Mouse (Mus musculus) midbrain, embryonic 16.5 days (tissue): ENCODE measurements around the gene Trim27. TPM values are rescaled to one million over a fixed set of nuclear protein-coding genes. Genes with fewer than 3 reads are reported as not detected.
A peak's percentile ranks its signal among the peaks of the same experiment; 100 is the strongest.

Experiments used
- ATAC-seq: fragments of 200-750 bp; cut with Nextera tagmentation; 2 replicates; pipeline ENCODE4 v1.8.0; 2017; ENCODE audit warnings: moderate TSS enrichment
- H3K27ac ChIP-seq: fragments of 300-500 bp; sonication (generic); 2 replicates; pipeline ENCODE4 v1.5.1; 2014; ENCODE audit warnings: mild to moderate bottlenecking, low read length, mixed read lengths
- H3K27me3 ChIP-seq: fragments of 300-500 bp; sonication (generic); 2 replicates; pipeline ENCODE4 v1.6.1; 2014; ENCODE audit warnings: low read depth, low read length, mixed read lengths; ENCODE audit not compliant: control insufficient read depth, insufficient read depth
- H3K36me3 ChIP-seq: fragments of 300-500 bp; sonication (generic); 2 replicates; pipeline ENCODE4 v1.6.1; 2014; ENCODE audit warnings: mild to moderate bottlenecking, low read length, moderate library complexity, mixed read lengths; ENCODE audit not compliant: control insufficient read depth, insufficient read depth
- H3K4me1 ChIP-seq: fragments of 300-500 bp; sonication (generic); 2 replicates; pipeline ENCODE4 v1.6.1; 2014; ENCODE audit warnings: mild to moderate bottlenecking, low read length, mixed read lengths; ENCODE audit not compliant: control insufficient read depth, insufficient read depth
- H3K4me2 ChIP-seq: fragments of 300-500 bp; sonication (generic); 2 replicates; pipeline ENCODE4 v1.6.1; 2014; ENCODE audit warnings: mild to moderate bottlenecking, low read length, mixed read lengths
- H3K4me3 ChIP-seq: fragments of 300-500 bp; sonication (generic); 2 replicates; pipeline ENCODE4 v1.5.1; 2014; ENCODE audit warnings: low read depth, mild to moderate bottlenecking, low read length, moderate library complexity, mixed read lengths
- H3K9ac ChIP-seq: fragments of 300-500 bp; sonication (generic); 2 replicates; pipeline ENCODE4 v1.6.1; 2014; ENCODE audit warnings: low read depth, low read length, mixed read lengths
- H3K9me3 ChIP-seq: fragments of 300-500 bp; sonication (generic); replicated peaks from 2 replicates; pipeline ENCODE4 v1.6.1; 2014; ENCODE audit warnings: mild to moderate bottlenecking, low read length, mixed read lengths; ENCODE audit not compliant: control insufficient read depth, poor library complexity, severe bottlenecking
- WGBS: fragments of 180-500 bp; shearing (Covaris S2); extraction: QIAGEN DNeasy Blood & Tissue Kit; methylation state at CpG from one replicate; pipeline ENCODE4 v1.1.7; 2014; 5-methylcytosine and 5-hydroxymethylcytosine counted together
- polyA plus RNA-seq: library from polyadenylated mRNA; unstranded; fragments of >200 nt; fragmentation: Nextera tagmentation; extraction: Ambion mirVana; gene quantifications from 2 replicates; pipeline ENCODE4 v1.2.1, GENCODE M21; 2015

The Trim27 gene
- polyA plus RNA-seq, 1 experiment from 2014 or later = 70.6 TPM

- H3K27me3 ChIP-seq = no peaks in the 10 kb centered on the region
- no peak overlapping the region for H3K4me3 ChIP-seq
- no peaks in the 10 kb centered on the region for H3K9me3 ChIP-seq
- no peak for ATAC-seq
- no peak overlapping the region for H3K4me2 ChIP-seq
- 81% methylated on average over 5 of the region's 5 CpGs for WGBS
- no peak overlapping the region for H3K27ac ChIP-seq
- H3K36me3 ChIP-seq = peaks cover 5% of the 10 kb centered on the region; the same call in 1 of the 2 replicates
- H3K4me1 ChIP-seq = peaks cover 21% of the 10 kb centered on the region
- H3K9ac ChIP-seq = no peak overlapping the region
Measured at GRCm38 (mm10) chr13:21178364-21178763, 881 bp upstream of the Trim27 start.

- peaks cover 15% of the 10 kb centered on the region for H3K36me3 ChIP-seq
- peak overlapping the region; percentile 77 for H3K4me2 ChIP-seq
- peaks cover 20% of the 10 kb centered on the region for H3K4me1 ChIP-seq
- no peaks in the 10 kb centered on the region for H3K9me3 ChIP-seq
- no peaks in the 10 kb centered on the region for H3K27me3 ChIP-seq
- under 1% methylated on average over 73 of the region's 80 CpGs for WGBS
- peak overlapping the region; percentile 96 for H3K4me3 ChIP-seq
- peak overlapping the region; percentile 97 for H3K27ac ChIP-seq
- H3K9ac ChIP-seq = peak overlapping the region; percentile 86
- ATAC-seq = peak; percentile 97
Measured at GRCm38 (mm10) chr13:21179724-21180550, 692 bp downstream of the Trim27 start.

GRCm38 (mm10) chr13:21180551-21181530 lies 1.6 kb downstream of the Trim27 start:
- under 1% methylated on average over 70 of the region's 71 CpGs for WGBS
- ATAC-seq = peak; percentile 74
- H3K27ac ChIP-seq = peak overlapping the region; percentile 97
- H3K4me1 ChIP-seq = peaks cover 20% of the 10 kb centered on the region
- H3K4me3 ChIP-seq = peak overlapping the region; percentile 96
- H3K4me2 ChIP-seq = peak overlapping the region; percentile 77
- H3K36me3 ChIP-seq = peaks cover 17% of the 10 kb centered on the region
- H3K9me3 ChIP-seq = no peaks in the 10 kb centered on the region
- peak overlapping the region; percentile 86 for H3K9ac ChIP-seq
- no peaks in the 10 kb centered on the region for H3K27me3 ChIP-seq

- ATAC-seq = no peak
- peak overlapping the region; percentile 77 for H3K4me2 ChIP-seq
- H3K27ac ChIP-seq = no peak overlapping the region
- no peaks in the 10 kb centered on the region for H3K27me3 ChIP-seq
- H3K4me3 ChIP-seq = no peak overlapping the region
- no peak overlapping the region for H3K9ac ChIP-seq
- H3K9me3 ChIP-seq = no peaks in the 10 kb centered on the region
- H3K36me3 ChIP-seq = peaks cover 24% of the 10 kb centered on the region
- 71% methylated on average over 7 of the region's 7 CpGs for WGBS
- H3K4me1 ChIP-seq = peaks cover 20% of the 10 kb centered on the region
Measured at GRCm38 (mm10) chr13:21181996-21182395, 2.8 kb downstream of the Trim27 start.

- WGBS = 93% methylated on average over 6 of the region's 6 CpGs
- no peak overlapping the region for H3K4me3 ChIP-seq
- H3K4me1 ChIP-seq = peaks cover 20% of the 10 kb centered on the region
- H3K9ac ChIP-seq = no peak overlapping the region
- peaks cover 27% of the 10 kb centered on the region for H3K36me3 ChIP-seq
- no peaks in the 10 kb centered on the region for H3K9me3 ChIP-seq
- ATAC-seq = no peak
- no peak overlapping the region for H3K27ac ChIP-seq
- H3K27me3 ChIP-seq = no peaks in the 10 kb centered on the region
- no peak overlapping the region for H3K4me2 ChIP-seq
Measured at GRCm38 (mm10) chr13:21183066-21183465, 3.8 kb downstream of the Trim27 start.

GRCm38 (mm10) chr13:21183661-21184060 lies 4.4 kb downstream of the Trim27 start:
- Histone ChIP-seq H3K36me3 (peaks cover 32% of the 10 kb centered on the region), H3K27me3 (no peaks in the 10 kb centered on the region), H3K9ac (no peak overlapping the region), H3K4me3 (no peak overlapping the region), H3K4me2 (no peak overlapping the region), H3K4me1 (peaks cover 20% of the 10 kb centered on the region), H3K27ac (no peak overlapping the region), H3K9me3 (no peaks in the 10 kb centered on the region)
- no peak for ATAC-seq
- 92% methylated on average over 7 of the region's 7 CpGs for WGBS

- H3K27me3 ChIP-seq = no peaks in the 10 kb centered on the region
- no peak overlapping the region for H3K4me2 ChIP-seq
- no peak overlapping the region for H3K27ac ChIP-seq
- WGBS = 94% methylated on average over 4 of the region's 4 CpGs
- no peak overlapping the region for H3K4me3 ChIP-seq
- H3K36me3 ChIP-seq = peaks cover 44% of the 10 kb centered on the region
- no peak for ATAC-seq
- no peak overlapping the region for H3K9ac ChIP-seq
- peaks cover 17% of the 10 kb centered on the region for H3K4me1 ChIP-seq
- no peaks in the 10 kb centered on the region for H3K9me3 ChIP-seq
Measured at GRCm38 (mm10) chr13:21185521-21185920, 6.3 kb downstream of the Trim27 start.

GRCm38 (mm10) chr13:21195406-21196228 lies 16.4 kb downstream of the Trim27 start:
- no peak for ATAC-seq
- Histone ChIP-seq H3K4me3 (no peak overlapping the region), H3K4me2 (no peak overlapping the region), H3K9me3 (no peaks in the 10 kb centered on the region), H3K4me1 (peaks cover 2% of the 10 kb centered on the region), H3K36me3 (peaks cover 15% of the 10 kb centered on the region), H3K27me3 (no peaks in the 10 kb centered on the region), H3K9ac (no peak overlapping the region), H3K27ac (no peak overlapping the region)
- WGBS = 88% methylated on average over 10 of the region's 10 CpGs
